Mouse (Mus musculus): ENCODE measurements around the gene Npr1.

DNA sequence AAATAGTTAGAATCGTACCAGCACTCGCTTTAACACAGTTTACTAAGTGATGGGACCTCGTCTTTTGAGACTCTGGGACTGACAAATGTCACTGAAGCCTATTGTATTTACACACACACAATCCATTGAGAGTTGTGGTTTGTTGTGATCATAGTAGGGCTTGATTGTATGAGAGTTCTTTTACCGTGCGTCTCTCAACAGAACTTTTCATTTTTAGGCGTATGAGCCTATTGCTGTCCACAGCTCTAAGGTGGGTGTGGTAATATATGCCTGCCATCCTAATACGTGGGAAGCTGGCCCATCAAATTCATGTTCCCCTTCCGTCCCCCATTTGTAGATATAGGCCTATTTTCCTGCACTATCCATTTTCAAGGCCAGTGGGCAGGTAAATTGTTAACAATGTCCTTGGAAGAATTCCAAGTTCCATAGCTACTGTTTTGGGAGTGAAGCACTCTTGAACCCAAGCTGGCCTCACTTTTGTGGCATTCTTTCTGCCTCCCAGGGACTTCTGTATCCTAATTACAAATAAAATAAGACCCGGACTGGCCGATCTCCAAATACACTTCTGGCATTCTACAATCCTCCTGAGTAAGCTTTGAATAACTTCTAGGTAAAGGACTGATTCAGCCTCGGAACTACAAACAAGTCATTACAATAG lies 31.5 kb downstream of the Npr1 start:
- TF ChIP-seq CTCF (IDR thresholded peaks at IDR 0.05; ENCODE audit: low read depth, low read length) (no peak), POLR2A (IDR thresholded peaks at IDR 0.05; ENCODE audit: insufficient read depth, low read length) (no peak), EP300 (IDR thresholded peaks at IDR 0.05; ENCODE audit: insufficient read depth, low read depth, low read length) (no peak)

Measured in ES-Bruce4 (cell line).